Mouse (Mus musculus) hindbrain, embryonic 14.5 days (tissue): Measurements from ENCODE around the gene Tnrc6a. TPM values are rescaled to one million over a fixed set of nuclear protein-coding genes. Genes with fewer than 3 reads are reported as not detected.

Experiments
- ATAC-seq: fragments of 200-750 bp; cut with Nextera tagmentation; 2 replicates; pipeline ENCODE4 v1.8.0; 2017; ENCODE audit warnings: moderate number of reproducible peaks, mild to moderate bottlenecking, moderate TSS enrichment, moderate library complexity; ENCODE audit not compliant: low FRiP score
- DNase-seq: peaks from one replicate; pipeline ENCODE4 v3.0.0-alpha.2; 2015; ENCODE audit warnings: low spot score
- H3K27ac ChIP-seq: fragments of 300-500 bp; sonication (generic); 2 replicates; pipeline ENCODE4 v1.5.1; 2014; ENCODE audit warnings: mild to moderate bottlenecking, moderate library complexity
- H3K27me3 ChIP-seq: fragments of 300-500 bp; sonication (generic); 2 replicates; pipeline ENCODE4 v1.6.1; 2014; ENCODE audit warnings: mild to moderate bottlenecking, low read length, mixed read lengths; ENCODE audit not compliant: control insufficient read depth, insufficient read depth
- H3K36me3 ChIP-seq: fragments of 300-500 bp; sonication (generic); replicated peaks from 2 replicates; pipeline ENCODE4 v1.6.1; 2014; ENCODE audit not compliant: control insufficient read depth, insufficient read depth
- H3K4me1 ChIP-seq: fragments of 300-500 bp; sonication (generic); replicated peaks from 2 replicates; pipeline ENCODE4 v1.6.1; 2014; ENCODE audit warnings: antibody characterized with exemption, low read length, mixed read lengths; ENCODE audit not compliant: control insufficient read depth, insufficient read depth
- H3K4me2 ChIP-seq: fragments of 300-500 bp; sonication (generic); replicated peaks from 2 replicates; pipeline ENCODE4 v1.6.1; 2014; ENCODE audit warnings: mild to moderate bottlenecking, moderate library complexity
- H3K4me3 ChIP-seq: fragments of 300-500 bp; sonication (generic); replicated peaks from 2 replicates; pipeline ENCODE4 v1.5.1; 2014; ENCODE audit warnings: mild to moderate bottlenecking, low read length
- H3K9ac ChIP-seq: fragments of 300-500 bp; sonication (generic); 2 replicates; pipeline ENCODE4 v1.6.1; 2014
- H3K9me3 ChIP-seq: fragments of 300-500 bp; sonication (generic); 2 replicates; pipeline ENCODE4 v1.6.1; 2016; ENCODE audit warnings: low read length; ENCODE audit not compliant: control insufficient read depth
- WGBS: fragments of 180-500 bp; shearing (Covaris S2); extraction: QIAGEN DNeasy Blood & Tissue Kit; methylation state at CpG from one replicate; pipeline ENCODE4 v1.1.7; 2014; 5-methylcytosine and 5-hydroxymethylcytosine counted together
- polyA plus RNA-seq: library from polyadenylated mRNA; unstranded; fragments of >200 nt; fragmentation: Nextera tagmentation; extraction: Ambion mirVana; gene quantifications from 2 replicates; pipeline ENCODE4 v1.2.1, GENCODE M21; 2014

The Tnrc6a gene
- polyA plus RNA-seq: 37.3 and 52.0 TPM in 2 replicates

DNA sequence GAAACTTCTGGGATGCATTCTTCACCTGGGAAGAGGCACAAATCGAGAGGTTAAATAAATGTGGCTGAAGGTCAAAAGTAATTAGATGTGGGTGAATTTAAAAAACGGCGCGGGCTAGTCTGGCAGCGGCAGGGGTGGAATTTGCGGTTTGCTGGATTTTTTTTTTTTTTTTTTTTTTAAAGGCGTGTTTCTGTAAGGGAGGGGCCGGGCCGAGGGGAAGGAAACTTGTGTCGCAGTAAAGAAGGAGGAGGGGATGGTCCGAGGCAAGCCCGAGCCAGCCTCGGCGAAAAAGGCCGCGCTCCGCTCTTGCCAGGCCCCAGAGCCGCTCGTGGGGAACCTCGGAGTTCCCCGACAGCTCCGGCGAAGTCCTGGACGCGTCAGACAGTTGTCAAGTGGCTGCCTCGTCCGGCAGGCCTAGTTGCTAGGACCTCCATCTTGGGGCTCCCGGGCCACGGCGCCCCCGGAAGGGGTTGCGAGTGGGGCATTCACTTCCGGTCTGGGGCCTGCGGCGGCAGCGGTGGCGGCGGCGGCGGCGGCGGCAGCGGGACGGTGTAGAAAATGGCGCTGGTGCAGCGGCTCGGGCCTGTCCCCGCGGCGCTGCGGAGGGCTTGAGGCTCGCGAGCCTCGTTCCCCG lies at the start of gene Tnrc6a:
TSS of gene Tnrc6a (plus strand) at position 221 of the 634 bp plus-strand sequence.
- H3K4me1 ChIP-seq: peaks cover 22% of the 10 kb centered on the region
- DNase-seq: peak; percentile 90
- peak within 1 kb of the TSS; percentile 72 for H3K4me2 ChIP-seq
- 0% methylated on average over 45 of the region's 55 CpGs for WGBS
- ATAC-seq: peak; percentile 96
- no peaks in the 10 kb centered on the region for H3K9me3 ChIP-seq
- peak within 1 kb of the TSS; percentile 98 for H3K27ac ChIP-seq
- peak within 1 kb of the TSS; percentile 98 for H3K9ac ChIP-seq
- H3K4me3 ChIP-seq: peak within 1 kb of the TSS; percentile 99
- H3K27me3 ChIP-seq: no peaks in the 10 kb centered on the region
- peaks cover 6% of the 10 kb centered on the region for H3K36me3 ChIP-seq

DNA sequence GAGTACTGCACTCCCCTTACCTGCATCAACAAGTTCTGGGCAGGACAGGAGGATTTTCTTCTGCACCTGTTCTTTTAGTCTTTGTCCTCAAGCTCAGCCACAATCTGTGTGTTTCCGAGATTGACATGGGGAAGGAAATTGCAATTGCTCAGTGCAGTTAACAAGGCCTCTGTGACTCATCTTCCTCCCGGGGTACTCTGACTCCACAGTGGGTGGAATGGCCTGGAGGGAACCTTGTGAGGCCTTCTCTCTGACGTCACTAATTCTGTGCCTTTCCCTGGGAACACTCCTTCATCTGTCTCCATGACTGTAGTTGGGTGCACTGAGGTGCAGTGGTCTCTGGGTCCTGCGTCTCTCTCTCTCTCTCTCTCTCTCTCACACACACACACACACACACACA lies 41.4 kb upstream of the Tnrc6a start:
- ATAC-seq (no peak), DNase-seq (no peak)
- Histone ChIP-seq H3K27ac (no peak overlapping the region), H3K27me3 (no peaks in the 10 kb centered on the region), H3K4me1 (peaks cover 32% of the 10 kb centered on the region), H3K9ac (no peak overlapping the region), H3K9me3 (no peaks in the 10 kb centered on the region), H3K4me2 (no peak overlapping the region), H3K4me3 (no peak overlapping the region), H3K36me3 (no peaks in the 10 kb centered on the region)
- 83% methylated on average over 4 of the region's 4 CpGs for WGBS

DNA sequence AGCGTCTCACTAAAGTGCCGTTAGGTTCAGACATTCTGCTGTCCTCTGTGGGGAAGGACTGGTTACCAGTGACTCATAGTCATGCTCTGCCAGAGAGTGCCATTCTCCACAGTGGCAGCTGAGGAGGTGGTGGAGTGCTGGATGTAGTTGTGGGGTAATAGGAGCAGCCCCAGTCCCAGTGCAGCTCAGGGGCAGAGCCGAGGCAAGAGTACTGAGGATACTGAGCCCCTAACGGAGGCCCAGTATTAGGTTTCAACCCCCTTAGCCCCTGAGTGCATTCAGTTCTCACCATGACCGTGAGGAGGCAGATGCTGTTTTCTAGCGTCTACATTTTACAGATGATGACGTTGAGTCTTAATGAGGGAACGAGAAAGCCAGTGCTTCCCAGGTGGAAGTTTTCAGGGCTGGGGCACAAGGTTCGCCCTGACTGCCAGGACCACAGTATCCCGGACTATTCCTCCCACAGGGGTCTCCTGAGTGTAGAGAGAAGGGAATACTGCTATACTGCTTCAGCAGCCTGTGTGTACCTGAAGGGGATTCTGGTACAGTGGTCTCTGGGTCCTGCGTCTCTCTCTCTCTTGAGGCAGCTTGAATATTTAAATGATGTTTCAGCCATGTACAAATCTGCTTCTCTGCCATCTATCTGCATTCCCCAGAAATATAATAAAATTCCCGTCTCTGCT lies 40.1 kb upstream of the Tnrc6a start:
- DNase-seq (peak; percentile 42), ATAC-seq (peak; percentile 34)
- Histone ChIP-seq H3K4me1 (peaks cover 32% of the 10 kb centered on the region), H3K4me2 (peak overlapping the region; percentile 50), H3K9me3 (no peaks in the 10 kb centered on the region), H3K27me3 (no peaks in the 10 kb centered on the region), H3K27ac (peak overlapping the region; percentile 94), H3K36me3 (no peaks in the 10 kb centered on the region), H3K9ac (peak overlapping the region; percentile 4), H3K4me3 (no peak overlapping the region)
- 26% methylated on average over 12 of the region's 12 CpGs for WGBS

DNA sequence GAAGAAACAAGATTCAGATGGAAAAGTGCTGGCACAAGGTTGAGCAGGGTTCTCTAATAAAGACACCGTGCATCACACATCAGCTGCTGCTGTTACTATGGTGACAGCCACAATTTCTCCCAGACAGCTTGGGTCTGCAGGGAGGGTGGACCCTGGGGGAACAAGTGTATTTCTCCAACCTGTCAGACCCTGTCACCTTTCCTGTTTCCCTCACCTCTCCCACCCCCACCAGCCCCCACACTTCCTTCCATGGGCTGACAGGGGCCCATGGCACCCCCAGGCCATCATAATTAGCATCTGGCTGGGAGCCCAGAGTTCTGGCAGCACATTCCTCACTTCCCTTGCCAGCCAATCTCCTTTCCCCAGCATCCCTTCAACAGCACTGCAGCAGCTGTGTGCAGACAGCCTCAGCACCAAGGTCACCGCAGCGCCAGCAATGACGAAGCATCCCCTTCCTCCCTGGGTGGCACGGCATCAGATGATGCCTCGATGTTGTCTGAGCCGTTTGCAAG lies 39.4 kb upstream of the Tnrc6a start:
- H3K4me2 ChIP-seq: peak overlapping the region; percentile 50
- peak; percentile 81 for DNase-seq
- WGBS: under 1% methylated on average over 7 of the region's 7 CpGs
- no peaks in the 10 kb centered on the region for H3K36me3 ChIP-seq
- peak overlapping the region; percentile 94 for H3K27ac ChIP-seq
- peak overlapping the region; percentile 14; the same call in 1 of the 2 replicates for H3K4me3 ChIP-seq
- no peaks in the 10 kb centered on the region for H3K27me3 ChIP-seq
- H3K4me1 ChIP-seq: peaks cover 32% of the 10 kb centered on the region
- peak; percentile 91 for ATAC-seq
- H3K9me3 ChIP-seq: no peaks in the 10 kb centered on the region
- H3K9ac ChIP-seq: peak overlapping the region; percentile 4

DNA sequence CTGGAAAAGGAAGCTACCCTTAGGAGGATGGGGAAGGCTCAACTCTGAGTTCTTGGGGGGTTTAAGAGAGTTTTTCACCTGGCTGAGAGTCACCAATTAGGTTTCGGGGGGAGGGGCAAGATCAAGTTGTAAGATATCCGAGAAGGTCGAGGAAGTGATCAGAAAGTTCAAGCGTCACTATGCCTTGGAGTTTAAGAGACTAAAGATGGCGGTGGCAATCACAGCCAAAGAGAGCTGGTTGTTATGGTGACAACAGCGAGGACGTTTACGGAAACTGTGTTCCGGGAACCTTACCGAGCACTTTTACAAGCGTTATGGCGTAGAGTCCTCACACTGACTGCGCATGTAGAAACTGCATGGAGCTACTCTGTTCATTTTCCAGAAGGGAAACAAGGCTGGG lies 39.0 kb upstream of the Tnrc6a start:
- Histone ChIP-seq H3K9ac (peak overlapping the region; percentile 4), H3K36me3 (no peaks in the 10 kb centered on the region), H3K27me3 (no peaks in the 10 kb centered on the region), H3K9me3 (no peaks in the 10 kb centered on the region), H3K4me2 (peak overlapping the region; percentile 50), H3K4me3 (peak overlapping the region; percentile 14; the same call in 1 of the 2 replicates), H3K4me1 (peaks cover 32% of the 10 kb centered on the region), H3K27ac (peak overlapping the region; percentile 94)
- ATAC-seq (peak; percentile 9; the same call in 1 of the 2 replicates), DNase-seq (peak; percentile 70)
- 13% methylated on average over 13 of the region's 13 CpGs for WGBS

DNA sequence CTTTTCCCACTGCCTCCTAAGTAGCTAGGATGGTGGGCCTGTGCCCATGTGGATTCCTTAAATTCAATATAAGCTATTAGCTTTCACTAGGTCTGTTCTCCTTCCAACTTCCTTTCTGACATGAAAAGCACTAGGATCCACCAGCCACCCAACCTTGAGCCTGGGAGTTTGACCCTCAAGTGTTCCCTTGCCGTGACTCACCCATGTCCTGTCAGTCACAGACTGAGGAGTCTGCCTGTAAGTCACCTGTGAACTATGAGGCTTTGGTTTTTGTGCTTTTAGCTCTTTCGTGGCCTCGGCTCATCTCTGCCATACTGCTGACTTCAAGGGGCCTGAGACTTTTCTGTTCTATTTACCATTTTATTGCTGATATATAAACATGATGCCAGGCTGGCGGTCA lies 34.8 kb upstream of the Tnrc6a start:
- peaks cover 25% of the 10 kb centered on the region for H3K4me1 ChIP-seq
- no peak for DNase-seq

DNA sequence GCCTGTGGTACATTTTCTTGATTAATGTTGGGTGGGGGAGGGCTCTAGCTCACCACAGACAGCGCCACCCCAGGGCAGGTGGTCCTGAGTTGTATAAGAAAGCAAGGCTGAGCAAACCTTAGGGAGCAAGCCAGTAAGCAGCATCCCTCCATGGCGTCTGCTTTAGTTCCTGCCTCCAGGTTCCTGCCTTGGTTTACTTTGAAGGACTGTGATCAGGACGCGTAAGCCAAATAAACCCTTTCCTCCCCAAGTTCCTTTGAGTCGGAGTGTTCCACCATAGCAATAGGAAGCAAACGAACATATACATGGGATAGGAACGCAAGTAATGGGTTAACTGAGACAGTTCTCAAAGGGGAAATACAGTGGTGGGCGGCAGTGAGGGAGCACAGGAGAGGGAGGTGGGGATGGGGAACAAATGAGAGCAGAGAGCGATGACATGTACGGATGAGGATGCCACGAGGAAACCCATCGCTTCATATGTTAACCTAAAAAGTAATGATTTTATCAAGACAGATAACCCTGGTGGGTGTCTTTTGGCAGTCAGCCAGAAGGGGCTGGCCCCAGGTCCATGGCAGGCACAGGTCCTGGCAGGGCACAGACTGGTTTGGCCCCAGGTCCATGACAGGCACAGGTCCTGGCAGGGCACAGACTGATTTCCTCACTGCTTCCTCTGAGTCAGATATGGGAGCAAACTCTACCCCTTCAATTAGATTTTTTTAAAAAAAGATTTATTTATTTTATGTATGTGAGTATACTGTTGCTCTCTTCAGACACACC lies 27.2 kb upstream of the Tnrc6a start:
- H3K4me2 ChIP-seq: no peak overlapping the region
- DNase-seq (no peak), ATAC-seq (no peak)
- H3K27me3 ChIP-seq: no peaks in the 10 kb centered on the region
- H3K4me3 ChIP-seq: no peak overlapping the region
- H3K27ac ChIP-seq: no peak overlapping the region
- WGBS: 87% methylated on average over 12 of the region's 12 CpGs
- no peak overlapping the region for H3K9ac ChIP-seq
- H3K36me3 ChIP-seq: no peaks in the 10 kb centered on the region
- peaks cover 18% of the 10 kb centered on the region for H3K4me1 ChIP-seq
- H3K9me3 ChIP-seq: no peaks in the 10 kb centered on the region

More for the DNA sequence above, 34.8 kb upstream of the Tnrc6a start:
- no peaks in the 10 kb centered on the region for H3K36me3 ChIP-seq
- no peak overlapping the region for H3K27ac ChIP-seq
- 91% methylated on average over 4 of the region's 4 CpGs for WGBS
- no peak overlapping the region for H3K4me3 ChIP-seq
- no peak for ATAC-seq
- no peaks in the 10 kb centered on the region for H3K9me3 ChIP-seq
- no peak overlapping the region for H3K4me2 ChIP-seq
- H3K27me3 ChIP-seq: no peaks in the 10 kb centered on the region
- no peak overlapping the region for H3K9ac ChIP-seq

DNA sequence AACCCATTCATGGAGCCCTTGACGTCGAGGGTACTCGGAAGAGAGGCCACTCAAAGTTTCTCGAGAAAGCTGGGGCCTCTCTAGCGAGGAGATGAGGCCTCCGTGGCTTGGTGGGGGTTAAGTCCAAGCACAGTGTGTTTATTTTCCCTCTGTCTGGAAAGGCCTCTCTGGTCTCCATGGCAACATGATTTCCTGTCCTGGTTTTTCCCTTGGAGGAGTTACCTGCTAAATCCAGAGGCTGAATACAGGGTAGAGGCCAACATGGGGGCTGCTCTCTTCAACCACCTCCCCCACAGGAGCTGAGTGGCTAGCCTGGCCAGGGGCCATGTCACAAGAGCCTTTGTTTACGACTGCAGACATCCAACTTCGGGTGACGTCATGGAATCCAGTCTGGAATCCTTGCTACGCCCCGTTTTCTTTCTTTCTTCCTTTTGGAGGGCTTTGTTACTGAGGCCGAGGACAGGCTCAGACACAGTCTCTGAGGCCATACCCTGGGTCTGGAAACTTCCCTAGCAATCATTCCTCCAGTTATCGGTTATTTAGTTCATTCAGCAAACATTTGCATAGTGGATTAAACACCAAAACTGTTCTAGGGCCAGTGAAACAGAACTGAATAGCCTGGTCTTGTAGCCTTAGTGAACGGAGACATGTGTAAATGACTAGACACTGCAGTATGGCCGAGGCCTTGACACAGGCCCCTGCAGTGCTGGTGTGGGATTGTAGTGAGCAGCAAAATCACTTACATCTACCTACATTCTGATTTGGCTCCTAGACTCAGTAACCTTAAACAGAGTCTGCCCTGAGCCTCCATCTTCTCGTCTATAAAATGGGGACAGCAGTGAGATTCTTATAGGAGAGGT lies 25.6 kb upstream of the Tnrc6a start:
- H3K27ac ChIP-seq: peak overlapping the region; percentile 90
- no peaks in the 10 kb centered on the region for H3K36me3 ChIP-seq
- H3K27me3 ChIP-seq: no peaks in the 10 kb centered on the region
- H3K4me3 ChIP-seq: no peak overlapping the region
- WGBS: 21% methylated on average over 16 of the region's 16 CpGs
- peak; percentile 75 for DNase-seq
- peak; percentile 92 for ATAC-seq
- H3K4me1 ChIP-seq: peaks cover 18% of the 10 kb centered on the region
- peak overlapping the region; percentile 18 for H3K4me2 ChIP-seq
- peak overlapping the region; percentile 42 for H3K9ac ChIP-seq
- no peaks in the 10 kb centered on the region for H3K9me3 ChIP-seq
